ENCODE assay signal across 23 mouse cellular contexts in genomic region chr1:38649174-38649573, GRCm38 (mm10). TPM values are rescaled to one million over a fixed set of nuclear protein-coding genes. Genes with fewer than 3 reads are reported as not detected.
DNase-seq lines count a peak whose midpoint lies in the region; ATAC-seq and TF ChIP-seq lines count a peak whose summit lies in the region.
"Had no signal": no experiment of that assay in that cellular context is flagged by ENCODE, and none has a peak within 500 bp of the region (broad histone marks: within the 10 kb centered on the region; RNA-seq: fewer than 3 reads in every experiment).

No protein-coding gene starts in this region.

- 0 out of 2 replicates have a peak, but pooled peaks cover 3% of the 10 kb centered on the region for H3K27me3 ChIP-seq in hindbrain, embryonic 10.5 days (ENCODE audit: insufficient read depth, poor library complexity, severe bottlenecking)
- H3K27me3 ChIP-seq in hindbrain, embryonic 16.5 days (replicated peaks; ENCODE audit: control insufficient read depth, insufficient read depth, low read length), result no peaks in the 10 kb centered on the region
- H3K27me3 ChIP-seq in thymus, adult 2 months (ENCODE audit: control insufficient read depth, insufficient read depth, low read length), result no peaks in the 10 kb centered on the region
- H3K27me3 ChIP-seq: embryonic facial prominence, embryonic 12.5 days; forebrain, embryonic 12.5 days had no signal

- WGBS in hindbrain, embryonic 10.5 days, result 56% methylated on average over 3 of the region's 3 CpGs
- 61% methylated on average over 3 of the region's 3 CpGs for WGBS in hindbrain, embryonic 16.5 days
- WGBS in thymus, adult 2 months, result 52% methylated on average over 3 of the region's 3 CpGs

- no peak overlapping the region for H3K9ac ChIP-seq in hindbrain, embryonic 16.5 days (ENCODE audit: low read depth, low read length)
- H3K9ac ChIP-seq: embryonic facial prominence, embryonic 12.5 days; forebrain, embryonic 12.5 days had no signal

- peak overlapping the region; percentile 64; the same call in 1 of the 2 replicates for H3K27ac ChIP-seq in hindbrain, embryonic 10.5 days
- H3K27ac ChIP-seq in hindbrain, embryonic 16.5 days (ENCODE audit: low read depth, low read length), result no peak overlapping the region
- H3K27ac ChIP-seq in thymus, adult 2 months (ENCODE audit: control insufficient read depth, insufficient read depth, low read length), result no peak overlapping the region
- H3K27ac ChIP-seq: embryonic facial prominence, embryonic 12.5 days; forebrain, embryonic 10.5 days; forebrain, embryonic 12.5 days had no signal

- H3K36me3 ChIP-seq in hindbrain, embryonic 10.5 days, result no peaks in the 10 kb centered on the region
- H3K36me3 ChIP-seq in hindbrain, embryonic 16.5 days (ENCODE audit: control insufficient read depth, insufficient read depth, low read length), result no peaks in the 10 kb centered on the region
- no peaks in the 10 kb centered on the region; the same call in 1 of the 2 replicates for H3K36me3 ChIP-seq in thymus, adult 2 months (ENCODE audit: control insufficient read depth, insufficient read depth, low read length)
- H3K36me3 ChIP-seq: embryonic facial prominence, embryonic 12.5 days; forebrain, embryonic 10.5 days; forebrain, embryonic 12.5 days had no signal

- peaks cover 31% of the 10 kb centered on the region for H3K4me1 ChIP-seq in hindbrain, embryonic 10.5 days (replicated peaks)
- no peaks in the 10 kb centered on the region for H3K4me1 ChIP-seq in hindbrain, embryonic 16.5 days (ENCODE audit: control insufficient read depth, insufficient read depth, low read depth, low read length)
- H3K4me1 ChIP-seq in thymus, adult 2 months (replicated peaks; ENCODE audit: control insufficient read depth, insufficient read depth, low read length), result peaks cover 6% of the 10 kb centered on the region
- H3K4me1 ChIP-seq: forebrain, embryonic 12.5 days had no signal

- DNase-seq in embryo, embryonic 10 days (ENCODE audit: low spot score), result peak; percentile 28
- no peak for DNase-seq in embryo, embryonic 9.5 days (ENCODE audit: extremely low spot score)
- no peak for DNase-seq in hindbrain, embryonic 10.5 days (ENCODE audit: low spot score)
- no peak for DNase-seq in thymus, adult 2 months
- DNase-seq: adrenal gland, adult 2 months; adrenal gland, postnatal 10 days; adrenal gland, postnatal 25 days; cerebellum, adult 11 months; cerebellum, adult 18-20 months; cerebellum, adult 8-10 months; cerebellum, adult 9-11 months; cerebellum, postnatal 14 days; cerebellum, postnatal 36 days had no signal

- H3K4me2 ChIP-seq in hindbrain, embryonic 16.5 days (ENCODE audit: low read length), result no peak overlapping the region
- H3K4me2 ChIP-seq: embryonic facial prominence, embryonic 12.5 days; forebrain, embryonic 12.5 days had no signal

- no peak overlapping the region for H3K4me3 ChIP-seq in hindbrain, embryonic 10.5 days
- H3K4me3 ChIP-seq in hindbrain, embryonic 16.5 days (ENCODE audit: low read length), result no peak overlapping the region
- no peak overlapping the region for H3K4me3 ChIP-seq in thymus, adult 2 months (ENCODE audit: control insufficient read depth, insufficient read depth, low read length)
- H3K4me3 ChIP-seq: embryonic facial prominence, embryonic 12.5 days; erythroblast, embryonic 14.5 days; forebrain, embryonic 10.5 days; forebrain, embryonic 12.5 days had no signal

- no peak for TF ChIP-seq CTCF in thymus, adult 2 months (IDR thresholded peaks at IDR 0.05; ENCODE audit: borderline replicate concordance, control insufficient read depth, extremely low read depth, insufficient read depth, low read length, poor library complexity)

- no peak for TF ChIP-seq POLR2A in thymus, adult 2 months (IDR thresholded peaks at IDR 0.05; ENCODE audit: control insufficient read depth, extremely low read depth, insufficient read depth, low read length, poor library complexity)

- no peak for ATAC-seq in hindbrain, embryonic 16.5 days
- ATAC-seq in granulocyte monocyte progenitor cell, adult 5-6 weeks (replicated peaks; ENCODE audit: poor library complexity, severe bottlenecking), result peak; percentile 61
- ATAC-seq in erythroblast, adult 5-6 weeks (replicated peaks; ENCODE audit: low FRiP score, poor library complexity, severe bottlenecking), result no peak
- ATAC-seq: forebrain, embryonic 14.5 days; forebrain, embryonic 16.5 days had no signal

- no peaks in the 10 kb centered on the region for H3K9me3 ChIP-seq in hindbrain, embryonic 10.5 days
- no peaks in the 10 kb centered on the region for H3K9me3 ChIP-seq in hindbrain, embryonic 16.5 days (ENCODE audit: control insufficient read depth, low read length)
- H3K9me3 ChIP-seq: embryonic facial prominence, embryonic 12.5 days; forebrain, embryonic 10.5 days; forebrain, embryonic 12.5 days had no signal

RNA-seq across cellular contexts. Expression of gene Aff3, which starts 15.6 kb away (rescaled TPM):
- polyA plus RNA-seq in hindbrain, embryonic 10.5 days (2016; fragmentation: Nextera tagmentation; extraction: Ambion mirVana), result 7.8 and 11.4 TPM in 2 replicates
- 8.4 TPM in 2 replicates for polyA plus RNA-seq in hindbrain, embryonic 16.5 days (2015; fragmentation: Nextera tagmentation; extraction: Ambion mirVana)
- 31.5 and 36.5 TPM in 2 replicates for total RNA-seq in granulocyte monocyte progenitor cell, adult 5-6 weeks (2014; fragmentation: Nextera tagmentation)
- total RNA-seq in granulocyte monocyte progenitor cell, adult 5-6 weeks (2017), result 11.3 and 19.1 TPM in 2 replicates
- polyA plus RNA-seq in thymus, adult 2 months (2012; rRNA removed), result 39.6 and 57.2 TPM in 2 replicates
- 5.2 and 15.0 TPM in 2 replicates for total RNA-seq in erythroblast, adult 5-6 weeks (2015; ENCODE audit: low replicate concordance)
- total RNA-seq in erythroblast, adult 5-6 weeks (2017; ENCODE audit: low replicate concordance), result 0.98 and 2.0 TPM in 2 replicates
- polyA plus RNA-seq: C2C12 had no signal
